Mouse (Mus musculus) left cerebral cortex, postnatal 10 days (tissue): ENCODE results near the gene Gm40193. TPM values are rescaled to one million over a fixed set of nuclear protein-coding genes. Genes with fewer than 3 reads are reported as not detected.
A peak's percentile ranks its signal among the peaks of the same experiment; 100 is the strongest.
"Not testable (repeated sequence)": the region's sequence is repeated elsewhere in the genome, so short reads cannot be mapped to it uniquely, and the experiment has no call there.

Experiments
- DNase-seq, 2 experiments: peaks; one replicate each; pipeline ENCODE4 v3.0.0; 2021 to 2022; ENCODE audit warnings: low spot score in 2 of 2, mixed read lengths in 1 of 2; ENCODE audit errors: extremely low spot score in 1 of 2
- intact Hi-C: fragments of 180-260 bp; cut with DNase I; formaldehyde crosslinking; loops from one replicate; pipeline ENCODE4 v1.15.1; 2025
- total RNA-seq, 2 experiments: library from RNA; stranded (reverse); gene quantifications; 2 replicates each; pipeline ENCODE4 v1.2.3; 2021

The Gm40193 gene
- total RNA-seq, 2 experiments from 2014 or later, result not detected

- intact Hi-C loops, result no loop called here
- DNase-seq, result no peak
Observed at GRCm38 (mm10) chr11:70553940-70554339, 21.2 kb upstream of the Gm40193 start.

GRCm38 (mm10) chr11:70551526-70551925, 18.8 kb upstream of the Gm40193 start:
- intact Hi-C loops, result no loop called here

GRCm38 (mm10) chr11:70544496-70544895, 11.8 kb upstream of the Gm40193 start:
- intact Hi-C loops, result loop anchor here (5.0 kb wide), 1 partner anchor 63 kb away; no protein-coding TSS in a partner anchor
- no peak for DNase-seq

More at GRCm38 (mm10) chr11:70551526-70551925, 18.8 kb upstream of the Gm40193 start:
- DNase-seq, result no peak

- DNase-seq, result peak in 1 of 2 experiments; percentile 39
- intact Hi-C loops, result loop anchor here (5.0 kb wide), 1 partner anchor 66 kb away; no protein-coding TSS in a partner anchor
Observed at GRCm38 (mm10) chr11:70541415-70541814, 8.7 kb upstream of the Gm40193 start.

GRCm38 (mm10) chr11:70540928-70541327, 8.2 kb upstream of the Gm40193 start:
- no peak for DNase-seq
- intact Hi-C loops, result loop anchor here (5.0 kb wide), 1 partner anchor 66 kb away; no protein-coding TSS in a partner anchor

GRCm38 (mm10) chr11:70539877-70540587, 7.3 kb upstream of the Gm40193 start, which contains the start of gene Pld2:
Gene Pld2, plus strand, starts transcription at chr11:70540064.
- DNase-seq, result peak; percentile 68 to 95
- intact Hi-C loops, result loop anchor here (5.0 kb wide), 1 partner anchor 67 kb away; no protein-coding TSS in a partner anchor

GRCm38 (mm10) chr11:70539423-70539822, 6.7 kb upstream of the Gm40193 start:
- intact Hi-C loops, result no loop called here
- no peak for DNase-seq

GRCm38 (mm10) chr11:70531065-70531464, 1.7 kb downstream of the Gm40193 start:
- DNase-seq, intact Hi-C loops: not testable (repeated sequence)

- intact Hi-C loops, result no loop called here
- DNase-seq, result no peak
Observed at GRCm38 (mm10) chr11:70528610-70529009, 4.1 kb downstream of the Gm40193 start.

- intact Hi-C loops, result no loop called here
- DNase-seq, result no peak
Observed at GRCm38 (mm10) chr11:70526211-70526610, 6.5 kb downstream of the Gm40193 start.

- DNase-seq, result no peak
- intact Hi-C loops, result no loop called here
Observed at GRCm38 (mm10) chr11:70525726-70526125, 7.0 kb downstream of the Gm40193 start.

GRCm38 (mm10) chr11:70525184-70525678, 7.5 kb downstream of the Gm40193 start, which contains the start of gene Psmb6:
Gene Psmb6, plus strand, starts transcription at chr11:70525367.
- intact Hi-C loops, result no loop called here
- DNase-seq, result peak; percentile 94 to 96

- intact Hi-C loops, result no loop called here
- no peak for DNase-seq
Observed at GRCm38 (mm10) chr11:70524782-70525181, 8.0 kb downstream of the Gm40193 start.

- DNase-seq, intact Hi-C loops: not testable (repeated sequence)
Observed at GRCm38 (mm10) chr11:70523306-70523989, 9.3 kb downstream of the Gm40193 start.

GRCm38 (mm10) chr11:70520178-70520769, 12.5 kb downstream of the Gm40193 start:
- peak in 1 of 2 experiments; percentile 60 for DNase-seq
- intact Hi-C loops, result no loop called here

- intact Hi-C loops, result loop anchor here (5.0 kb wide), 2 partner anchors 88 to 103 kb away; no protein-coding TSS in a partner anchor
Observed at GRCm38 (mm10) chr11:70518923-70519322, 13.8 kb downstream of the Gm40193 start, which contains the start of gene Gltpd2. Gene Gltpd2, plus strand, starts transcription at chr11:70519196.

GRCm38 (mm10) chr11:70518436-70518835, 14.3 kb downstream of the Gm40193 start:
- intact Hi-C loops, result loop anchor here (5.0 kb wide), 2 partner anchors 89 to 104 kb away; no protein-coding TSS in a partner anchor
- DNase-seq, result no peak

More at GRCm38 (mm10) chr11:70518923-70519322, 13.8 kb downstream of the Gm40193 start, which contains the start of gene Gltpd2:
- no peak for DNase-seq

GRCm38 (mm10) chr11:70516352-70516751, 16.4 kb downstream of the Gm40193 start:
- peak in 1 of 2 experiments; percentile 51 for DNase-seq
- intact Hi-C loops, result loop anchor here (5.0 kb wide), 2 partner anchors 91 to 106 kb away; no protein-coding TSS in a partner anchor

- intact Hi-C loops, result loop anchor here (5.0 kb wide), 1 partner anchor 243 kb away; no protein-coding TSS in a partner anchor
- DNase-seq, result no peak
Observed at GRCm38 (mm10) chr11:70514288-70514687, 18.5 kb downstream of the Gm40193 start, which contains the start of gene Vmo1. Gene Vmo1, minus strand, starts transcription at chr11:70514616.
